Mouse (Mus musculus): ENCODE measurements around the gene Arl2. TPM values are rescaled to one million over a fixed set of nuclear protein-coding genes. Genes with fewer than 3 reads are reported as not detected.
A peak's percentile ranks its signal among the peaks of the same experiment; 100 is the strongest.
"Not testable (repeated sequence)": the region's sequence is repeated elsewhere in the genome, so short reads cannot be mapped to it uniquely, and the experiment has no call there.

Gene Arl2
- polyA plus RNA-seq (2012; rRNA removed), result 68.6 and 69.0 TPM in 2 replicates

DNA sequence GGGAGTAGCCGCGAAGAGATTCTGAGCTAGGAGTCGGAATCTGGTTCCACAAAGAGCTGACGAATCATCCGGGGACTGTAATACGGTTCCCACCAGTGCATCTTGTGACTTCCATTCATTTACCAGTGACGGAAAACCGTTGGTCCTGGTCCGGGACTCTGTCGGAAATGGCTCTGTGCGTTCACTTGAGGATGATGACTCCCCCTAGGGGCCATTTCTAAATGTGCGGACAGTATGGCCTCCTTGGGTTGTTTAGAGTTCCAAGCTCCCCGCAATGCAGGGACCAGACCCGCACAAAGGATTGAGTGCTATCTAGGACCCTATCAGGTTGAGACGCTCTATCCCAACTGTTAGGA lies at the start of gene Arl2:
Gene Arl2, minus strand, starts transcription at position 155 of the 356 bp plus-strand sequence.
- DNase-seq (ENCODE audit: low read depth, low spot score), result no peak
- under 1% methylated on average over 15 of the region's 15 CpGs for WGBS

DNA sequence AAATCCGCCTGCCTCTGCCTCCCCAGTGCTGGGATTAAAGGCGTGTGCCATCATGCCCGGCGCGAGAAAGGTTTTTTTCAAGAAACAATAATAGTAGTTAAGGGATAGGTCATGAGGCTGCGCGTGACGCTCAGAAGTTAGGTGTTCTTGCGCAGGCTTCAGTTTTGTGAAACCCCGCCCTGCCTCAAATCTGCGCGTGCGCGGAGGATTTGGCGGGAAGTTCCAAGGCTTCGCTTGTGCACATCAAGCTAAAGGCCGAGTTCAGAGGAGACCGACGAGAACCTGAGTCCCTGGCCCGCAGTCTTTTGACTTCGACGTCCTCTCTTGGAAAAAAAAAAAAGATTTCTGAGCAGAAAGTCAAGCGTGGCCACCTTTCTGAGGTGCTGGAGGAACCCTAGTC lies 42.8 kb upstream of the Arl2 start, which contains the start of gene Majin:
Gene Majin, plus strand, starts transcription at position 258 of the 400 bp plus-strand sequence.
- 88% methylated on average over 23 of the region's 23 CpGs for WGBS

DNA sequence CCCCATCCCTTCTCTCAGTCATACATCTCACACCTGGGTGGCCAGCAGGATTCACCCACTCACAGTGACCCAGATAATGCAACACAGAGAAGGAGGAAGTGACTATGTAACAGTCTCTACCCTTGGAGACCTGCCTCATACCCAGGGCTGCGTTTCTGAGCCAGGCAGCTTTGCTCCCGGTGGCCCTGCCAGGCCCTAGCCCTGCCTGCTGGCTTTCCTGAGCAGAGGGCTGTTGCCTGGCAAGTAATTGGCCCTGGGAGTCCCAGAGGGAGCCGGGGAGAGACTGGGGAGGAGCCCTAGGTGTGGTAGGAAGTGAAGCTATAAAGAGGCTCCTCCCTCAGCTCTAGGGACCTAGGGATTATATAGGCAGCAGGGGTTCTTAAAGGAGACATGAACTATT lies 41.2 kb upstream of the Arl2 start:
- under 1% methylated on average over 3 of the region's 3 CpGs for WGBS
- DNase-seq (ENCODE audit: low read depth, low spot score), result peak; percentile 57

More for the DNA sequence above, 42.8 kb upstream of the Arl2 start, which contains the start of gene Majin:
- DNase-seq (ENCODE audit: low read depth, low spot score), result no peak

DNA sequence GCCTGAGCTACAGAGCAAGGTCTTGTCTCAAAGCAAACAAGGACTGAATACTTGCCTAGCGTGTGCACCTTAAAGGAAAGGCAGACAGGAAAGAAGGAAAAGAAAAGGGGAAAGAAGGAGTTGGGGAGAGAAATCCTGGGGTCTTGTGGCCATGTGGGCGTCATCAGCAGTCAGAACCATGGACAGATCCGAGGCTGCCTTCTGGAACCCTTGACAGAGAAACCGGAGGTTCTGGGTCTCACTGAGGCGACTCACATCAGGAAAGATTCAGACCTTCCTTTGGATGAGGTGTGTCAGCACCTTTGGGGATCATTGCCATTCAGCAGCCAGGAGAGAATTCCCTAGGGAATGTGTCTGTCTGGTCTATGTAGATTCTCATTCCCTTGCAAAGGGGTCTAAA lies 40.3 kb upstream of the Arl2 start:
- 21% methylated on average over 5 of the region's 5 CpGs for WGBS
- no peak for DNase-seq (ENCODE audit: low read depth, low spot score)

DNA sequence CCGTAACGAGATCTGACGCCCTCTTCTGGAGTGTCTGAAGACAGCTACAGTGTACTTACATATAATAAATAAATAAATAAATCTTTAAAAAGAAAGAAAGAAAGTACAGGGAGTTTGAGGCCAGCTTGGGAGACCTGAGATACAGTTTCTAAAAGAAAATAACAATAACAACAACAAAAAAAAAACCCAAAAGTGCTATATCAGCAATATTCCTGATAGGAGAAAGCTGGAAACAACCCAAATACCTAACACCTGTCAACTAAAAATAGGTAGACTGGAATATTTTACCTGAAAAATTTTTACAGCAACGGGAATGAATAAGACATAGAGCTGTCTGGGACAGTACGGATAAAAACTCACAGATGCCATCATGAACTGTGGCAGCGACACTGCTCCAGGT lies 37.4 kb upstream of the Arl2 start:
- 86% methylated on average over 6 of the region's 6 CpGs for WGBS
- DNase-seq (ENCODE audit: low read depth, low spot score), result no peak

DNA sequence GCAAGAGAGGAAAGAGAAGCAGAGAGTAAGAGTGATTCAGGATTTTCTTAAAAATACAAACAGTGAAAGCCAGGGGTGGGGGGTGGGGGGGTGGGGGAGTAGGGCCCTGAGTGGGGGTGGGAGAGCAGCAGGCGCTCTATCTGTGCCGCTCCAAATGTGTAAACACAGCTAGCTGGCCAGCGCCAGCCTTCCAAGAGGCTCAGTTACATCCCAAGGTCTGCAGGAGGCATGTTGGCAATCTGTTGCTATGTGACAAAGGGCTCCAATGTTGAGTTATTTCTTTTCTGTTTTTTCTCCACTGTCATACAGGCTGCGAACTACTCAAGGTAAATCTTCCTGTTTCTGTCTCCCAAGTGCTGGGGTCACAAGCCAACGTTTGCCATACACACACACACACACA lies 33.4 kb upstream of the Arl2 start:
- WGBS, result 42% methylated on average over 5 of the region's 5 CpGs
- no peak for DNase-seq (ENCODE audit: low read depth, low spot score)

DNA sequence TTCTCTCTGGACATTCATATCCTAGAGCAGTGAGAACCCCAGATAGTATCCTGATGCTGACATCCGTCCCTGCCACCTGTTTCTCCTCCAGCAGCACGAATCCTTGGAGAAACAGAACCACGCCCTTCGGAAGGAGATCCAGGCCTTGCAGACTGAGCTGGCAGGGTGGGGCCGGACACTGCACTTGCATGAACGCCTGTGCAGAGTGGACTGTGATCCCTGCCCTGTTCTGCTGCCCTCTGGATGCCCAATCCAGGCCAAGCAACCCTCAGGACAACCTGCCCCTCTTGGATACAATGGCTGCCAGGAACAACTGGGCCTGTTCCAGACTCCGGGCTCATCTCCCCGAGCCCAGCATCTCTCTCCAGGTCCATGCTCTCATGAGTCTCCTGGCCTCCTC lies 29.9 kb upstream of the Arl2 start:
- 36% methylated on average over 8 of the region's 8 CpGs for WGBS
- peak; percentile 66 for DNase-seq (ENCODE audit: low read depth, low spot score)

DNA sequence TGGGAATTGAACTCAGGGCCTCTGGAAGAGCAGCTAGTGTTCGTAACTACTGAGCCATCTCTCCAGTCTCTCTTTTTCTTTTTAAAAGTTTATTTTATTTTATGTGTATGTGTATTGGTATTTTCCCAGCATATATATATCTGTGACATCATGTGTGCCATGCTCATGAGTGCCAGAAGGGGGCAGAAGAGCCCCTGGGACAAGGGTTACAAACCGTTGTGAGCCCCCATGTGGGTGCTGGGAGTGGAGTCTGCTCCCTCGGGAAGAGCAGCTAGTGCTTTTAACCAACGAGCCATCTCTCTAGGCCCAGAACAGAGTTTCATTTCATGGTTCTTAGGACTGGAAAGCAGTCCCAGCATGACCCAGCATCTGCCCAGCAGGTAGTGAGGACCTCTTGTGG lies 25.4 kb upstream of the Arl2 start:
- 83% methylated on average over 4 of the region's 4 CpGs for WGBS
- no peak for DNase-seq (ENCODE audit: low read depth, low spot score)

DNA sequence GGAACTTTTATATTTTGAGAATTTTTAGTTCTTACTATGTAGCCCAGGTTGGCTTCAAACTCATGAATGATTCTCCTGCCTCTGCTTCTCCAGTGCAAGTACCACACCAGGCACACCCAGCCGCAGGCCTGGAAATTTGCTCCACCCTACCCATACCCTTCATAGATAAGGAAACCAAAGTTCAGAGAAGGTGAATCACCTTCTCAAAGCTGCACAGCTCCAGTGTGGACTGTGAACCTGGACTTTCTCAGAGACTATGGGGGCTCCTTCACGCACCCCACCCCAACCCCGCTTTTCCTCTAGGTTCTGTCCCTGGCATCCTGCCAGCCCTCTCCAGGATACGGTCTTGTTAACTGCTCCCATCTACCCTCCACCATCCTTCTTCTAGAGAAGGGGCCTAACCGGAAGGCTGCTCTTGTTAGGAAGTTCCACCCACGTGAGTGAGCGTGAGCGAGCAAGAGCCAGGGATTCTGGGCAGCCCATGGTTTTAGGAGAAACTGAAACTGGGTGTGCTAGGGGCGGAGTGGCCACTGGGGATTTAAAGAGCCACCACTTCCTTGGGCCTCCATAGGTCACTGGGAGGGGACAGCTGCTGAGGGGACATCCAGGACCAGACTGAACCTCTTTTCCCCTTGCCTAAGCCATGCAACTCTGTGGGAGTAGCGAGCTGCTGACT lies 22.7 kb upstream of the Arl2 start:
- 17% methylated on average over 10 of the region's 10 CpGs for WGBS
- DNase-seq (ENCODE audit: low read depth, low spot score), result peak; percentile 53

DNA sequence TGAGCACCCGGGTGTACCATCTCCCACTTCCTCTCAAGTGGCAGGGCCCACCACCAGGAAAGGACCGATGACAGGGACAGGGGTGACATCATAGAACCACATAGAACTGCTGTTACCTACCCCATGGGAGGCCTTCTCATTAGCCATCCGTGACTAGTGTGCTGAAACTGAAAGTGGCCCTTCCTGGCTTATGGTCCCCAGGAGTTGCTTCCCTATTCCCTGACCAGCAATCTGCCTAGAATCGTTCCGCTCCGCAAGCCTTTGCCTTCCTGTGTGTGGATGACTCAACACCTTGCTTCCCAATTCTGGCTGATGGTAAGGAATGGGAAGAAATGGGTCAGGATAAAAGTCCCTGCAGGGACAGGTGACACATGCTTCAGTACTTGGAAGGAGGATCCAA lies 15.9 kb upstream of the Arl2 start:
- DNase-seq (ENCODE audit: low read depth, low spot score), result no peak
- WGBS, result 48% methylated on average over 6 of the region's 6 CpGs

DNA sequence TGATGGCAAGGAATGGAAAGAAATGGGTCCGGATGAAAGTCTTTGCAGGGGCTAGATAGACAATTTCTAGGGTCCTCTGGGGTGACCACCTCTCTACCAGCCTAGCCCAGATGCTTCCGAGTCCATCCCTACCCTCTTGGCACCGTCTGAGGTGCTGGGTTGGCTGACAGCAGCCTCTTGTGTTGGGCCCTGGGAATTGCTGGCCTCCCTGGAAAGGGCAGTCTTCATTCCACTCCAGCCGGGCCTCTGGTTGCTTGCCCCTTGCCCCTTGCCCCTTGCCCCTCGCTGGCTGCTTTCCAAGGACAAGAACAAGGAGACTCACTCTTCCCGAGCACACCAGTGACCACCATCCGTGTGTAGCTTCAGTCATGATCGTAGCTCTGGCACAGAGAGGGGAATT lies 15.0 kb upstream of the Arl2 start:
- DNase-seq (ENCODE audit: low read depth, low spot score), result no peak
- 65% methylated on average over 8 of the region's 8 CpGs for WGBS

DNA sequence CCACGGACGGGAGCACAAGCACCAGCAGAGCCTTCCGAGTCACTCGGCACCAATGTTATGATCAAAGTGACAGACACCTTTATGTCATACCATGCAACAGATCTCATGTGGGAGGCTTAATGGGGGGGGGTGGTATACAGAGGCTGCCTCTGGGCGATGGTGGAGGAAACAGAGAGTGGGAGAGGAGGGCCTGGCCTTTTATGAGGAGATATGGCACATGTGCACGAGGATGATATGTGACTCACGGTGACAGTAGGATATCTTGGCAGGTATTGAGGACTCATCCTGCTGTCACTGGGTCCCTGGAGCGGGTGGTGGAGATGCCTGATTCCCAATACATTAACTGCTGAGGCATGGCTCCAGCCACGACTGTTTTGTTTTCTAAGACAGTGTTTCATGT lies 13.8 kb upstream of the Arl2 start:
- 81% methylated on average over 9 of the region's 9 CpGs for WGBS
- DNase-seq (ENCODE audit: low read depth, low spot score), result no peak

DNA sequence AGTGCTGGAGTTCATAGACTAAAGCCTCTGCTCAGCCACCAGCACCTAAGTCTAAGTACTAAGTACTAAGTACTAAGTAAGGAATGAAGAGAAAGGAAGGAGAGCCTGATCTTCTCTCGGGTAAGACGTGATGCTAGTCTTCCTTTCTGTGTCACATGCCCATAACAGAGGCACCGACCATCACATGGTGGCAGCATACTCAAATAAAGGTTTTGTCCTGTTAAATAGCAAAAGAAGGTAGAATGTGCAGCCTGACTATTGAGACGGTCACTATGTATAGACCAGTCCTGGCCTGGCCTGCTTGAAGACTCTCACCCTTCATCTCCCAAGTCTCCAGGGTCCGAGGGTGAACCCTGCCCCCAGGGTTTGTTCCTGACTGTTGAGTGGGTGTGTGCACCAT lies 3.5 kb upstream of the Arl2 start:
- 55% methylated on average over 5 of the region's 5 CpGs for WGBS
- no peak for DNase-seq (ENCODE audit: low read depth, low spot score)

DNA sequence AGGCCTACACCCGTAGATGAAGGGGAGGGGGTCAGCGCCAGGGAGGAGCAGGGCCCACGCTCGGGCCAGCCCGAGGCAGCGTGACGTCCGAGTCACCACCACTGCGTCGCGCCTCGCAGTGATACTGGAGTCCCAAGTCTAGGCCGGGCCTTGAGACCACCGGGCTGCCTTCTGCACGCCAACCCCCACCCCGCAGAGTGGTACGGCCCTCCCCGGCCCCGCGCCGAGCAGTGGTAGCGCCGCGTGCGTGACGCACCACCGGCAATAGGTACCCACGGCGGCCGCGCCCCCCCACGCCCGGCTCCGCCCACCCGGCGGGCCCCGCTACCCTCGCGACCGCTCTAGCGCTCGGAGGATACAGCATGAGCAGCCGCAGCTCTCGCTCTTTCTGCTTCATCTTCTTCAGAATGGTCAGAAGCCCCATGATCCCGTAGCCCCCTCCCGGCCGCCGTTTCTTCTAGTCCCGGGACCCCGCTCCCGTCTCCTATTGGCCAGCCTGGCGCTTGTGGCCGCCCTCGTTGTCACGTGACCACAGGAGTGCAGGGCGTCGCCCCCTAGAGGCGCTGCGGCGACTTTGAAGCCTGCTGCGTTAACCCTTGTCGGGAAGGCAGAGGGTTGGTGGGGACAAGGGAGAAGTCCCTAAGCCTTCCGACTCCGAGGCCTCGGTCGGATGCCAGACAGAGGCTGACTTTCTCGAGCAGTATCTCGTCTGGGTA lies 512 bp downstream of the Arl2 start, which contains the start of gene Batf2:
Gene Batf2, plus strand, starts transcription at position 306 of the 716 bp plus-strand sequence.
- WGBS, result under 1% methylated on average over 68 of the region's 68 CpGs

DNA sequence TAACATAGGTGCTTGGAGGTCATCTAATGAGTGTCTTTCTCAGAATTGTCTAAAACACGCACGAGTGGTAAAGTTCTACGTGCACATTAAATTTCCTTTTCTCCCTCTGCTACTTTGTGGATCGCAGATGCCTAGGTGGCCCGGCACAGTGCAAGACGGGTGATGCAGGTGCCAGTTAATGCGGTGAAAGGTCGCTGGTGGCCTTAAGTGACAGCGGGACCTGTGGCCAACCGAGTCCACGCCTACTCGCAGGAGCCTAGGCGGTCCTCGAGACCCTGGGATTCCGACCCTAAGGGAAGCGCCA lies 1.0 kb downstream of the Arl2 start:
- under 1% methylated on average over 16 of the region's 16 CpGs for WGBS
- no peak for DNase-seq (ENCODE audit: low read depth, low spot score)

More for the DNA sequence above, 512 bp downstream of the Arl2 start, which contains the start of gene Batf2:
- no peak for DNase-seq (ENCODE audit: low read depth, low spot score)

DNA sequence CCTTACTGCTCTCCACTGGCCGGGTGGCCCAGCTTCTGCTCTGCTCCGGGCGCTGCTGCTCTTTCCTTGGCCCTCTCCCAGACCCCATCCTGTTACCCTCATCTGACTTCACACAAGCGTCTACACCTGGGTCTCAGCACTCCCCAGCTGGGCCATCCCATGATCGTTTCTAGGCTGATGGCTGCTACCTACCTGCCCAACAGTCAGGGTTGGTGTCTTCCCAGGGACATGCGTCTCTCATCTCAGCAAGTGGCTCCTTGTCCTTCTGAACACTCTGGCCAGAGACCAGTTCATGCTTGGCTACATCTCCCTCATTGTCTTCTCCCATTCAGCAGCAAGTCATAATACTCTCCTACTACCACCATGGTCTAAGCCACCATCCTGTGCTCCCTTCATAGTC lies 1.6 kb downstream of the Arl2 start:
- no peak for DNase-seq (ENCODE audit: low read depth, low spot score)
- 93% methylated on average over 6 of the region's 6 CpGs for WGBS

DNA sequence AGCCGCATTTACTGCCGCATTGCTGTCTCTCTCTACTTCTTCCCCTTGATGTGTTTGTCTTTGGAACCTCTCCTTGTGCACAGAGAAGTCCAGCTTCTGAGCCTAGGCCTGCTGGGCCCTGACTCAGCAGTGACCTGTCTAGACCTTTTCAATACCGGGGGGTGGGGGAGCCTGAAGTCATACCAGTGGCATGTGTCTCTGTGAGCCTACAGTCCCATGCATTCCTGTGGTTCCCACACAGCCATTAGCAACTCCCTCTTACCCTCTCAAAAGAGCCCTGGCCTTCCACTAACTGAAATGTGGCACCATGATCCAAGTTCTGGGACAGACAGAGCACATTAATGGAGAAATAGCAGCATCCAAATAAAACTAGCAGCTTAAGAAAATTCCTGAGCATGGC lies 5.0 kb downstream of the Arl2 start:
- no peak for DNase-seq (ENCODE audit: low read depth, low spot score)
- 80% methylated on average over 3 of the region's 3 CpGs for WGBS

DNA sequence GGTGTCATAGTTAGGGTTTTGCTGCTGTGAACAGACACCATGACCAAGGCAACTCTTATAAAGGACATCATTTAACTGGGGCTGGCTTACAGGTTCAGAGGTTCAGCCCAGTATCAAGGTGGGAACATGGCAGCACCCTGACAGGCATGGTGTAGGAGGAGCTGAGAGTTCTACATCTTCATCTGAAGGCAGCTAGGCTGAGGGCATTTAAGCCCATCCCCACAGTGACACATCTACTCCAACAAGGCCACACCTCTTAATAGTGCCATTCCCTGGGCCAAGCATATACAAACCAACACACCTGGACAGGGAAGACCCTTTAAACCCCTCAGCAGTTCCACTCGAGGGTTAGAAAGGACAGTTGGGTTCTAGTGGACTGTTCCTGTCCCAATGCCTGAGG lies 8.2 kb downstream of the Arl2 start:
- not testable (repeated sequence) for DNase-seq (ENCODE audit: low read depth, low spot score)
- 42% methylated on average over 1 of the region's 1 CpGs for WGBS

DNA sequence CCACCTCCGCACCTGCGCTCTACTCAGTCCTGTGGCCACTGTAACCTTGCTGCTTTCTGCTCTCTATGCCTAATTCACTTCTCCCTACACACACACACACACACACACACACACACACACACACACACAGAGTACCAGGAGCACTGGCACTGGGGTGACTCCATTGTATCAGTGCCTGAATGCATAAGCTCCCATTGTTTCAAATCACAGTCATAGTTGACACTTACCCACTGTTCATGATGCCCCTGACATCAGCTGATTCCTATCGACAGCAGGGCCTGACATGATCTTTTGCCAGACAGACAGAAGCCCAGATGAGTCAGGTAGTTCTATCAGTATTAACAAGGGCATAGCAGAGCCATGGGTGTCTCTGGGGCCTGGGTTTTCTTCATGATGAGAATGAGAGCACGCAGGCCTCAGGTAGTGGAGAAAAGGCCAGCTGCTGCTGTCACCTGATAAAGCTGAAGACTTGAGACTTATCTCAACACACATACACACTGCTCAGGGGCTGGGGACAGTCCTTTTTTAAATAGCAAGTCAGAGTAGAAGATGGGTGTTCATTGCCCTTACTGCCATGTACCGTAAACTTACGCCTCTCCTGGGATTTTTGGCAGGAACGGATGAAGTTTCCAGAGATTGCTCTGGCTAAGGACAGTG lies 9.0 kb downstream of the Arl2 start:
- DNase-seq (ENCODE audit: low read depth, low spot score), result no peak
- 89% methylated on average over 7 of the region's 7 CpGs for WGBS

DNA sequence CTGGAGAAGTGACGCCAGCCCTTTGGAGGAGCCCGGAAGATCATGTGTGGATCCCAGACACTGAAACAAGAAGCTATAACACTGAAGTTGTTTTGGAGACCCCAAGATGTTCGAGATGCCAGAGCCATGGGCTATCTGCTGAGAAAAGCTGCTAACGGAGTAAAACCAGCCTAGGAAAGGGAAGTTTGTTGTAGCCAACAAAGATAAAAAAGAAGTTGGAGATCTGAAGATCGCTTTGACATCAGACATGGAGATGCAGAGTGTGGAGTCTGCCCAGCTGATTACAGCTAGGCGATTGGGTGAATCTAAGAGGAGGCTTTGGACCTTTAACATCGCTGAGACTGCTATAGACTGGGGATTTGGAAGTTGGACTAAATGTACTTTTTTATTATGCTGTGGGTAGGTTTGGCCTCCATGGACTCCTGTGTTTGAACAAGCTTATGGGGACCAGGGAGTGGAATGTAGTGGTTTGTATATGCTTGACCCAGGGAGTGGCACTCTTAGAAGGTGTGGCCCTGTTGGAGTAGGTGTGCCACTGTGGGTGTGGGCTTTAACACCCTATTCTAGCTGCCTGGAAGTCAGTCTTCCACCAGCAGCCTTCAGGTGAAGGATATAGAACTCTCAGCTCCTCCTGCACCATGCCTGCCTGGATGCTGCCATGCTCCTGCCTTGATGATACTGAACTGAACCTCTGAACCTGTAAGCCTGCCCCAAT lies 10.8 kb downstream of the Arl2 start:
- WGBS, result 62% methylated on average over 7 of the region's 7 CpGs
- DNase-seq (ENCODE audit: low read depth, low spot score), result not testable (repeated sequence)
